Mouse (Mus musculus) liver, embryonic 13.5 days (tissue): ENCODE data around the gene Cerk. TPM values are rescaled to one million over a fixed set of nuclear protein-coding genes. Genes with fewer than 3 reads are reported as not detected.
"Not testable (repeated sequence)": the region's sequence is repeated elsewhere in the genome, so short reads cannot be mapped to it uniquely, and the experiment has no call there.

Experiments
- ATAC-seq: fragments of 200-750 bp; cut with Nextera tagmentation; 2 replicates; pipeline ENCODE4 v1.8.0; 2017; ENCODE audit warnings: low read depth, mild to moderate bottlenecking, moderate number of reproducible peaks, moderate library complexity
- DNase-seq: peaks from one replicate; pipeline ENCODE4 v3.0.0; 2022
- H3K27ac ChIP-seq: fragments of 300-500 bp; sonication (generic); 2 replicates; pipeline ENCODE4 v1.5.1; 2015; ENCODE audit warnings: moderate library complexity, mild to moderate bottlenecking, inconsistent platforms
- H3K27me3 ChIP-seq: fragments of 300-500 bp; sonication (generic); 2 replicates; pipeline ENCODE4 v1.6.1; 2015; ENCODE audit warnings: mild to moderate bottlenecking, inconsistent platforms
- H3K36me3 ChIP-seq: fragments of 300-500 bp; sonication (generic); 2 replicates; pipeline ENCODE4 v1.6.1; 2015; ENCODE audit warnings: mild to moderate bottlenecking, inconsistent platforms
- H3K4me1 ChIP-seq: fragments of 300-500 bp; sonication (generic); replicated peaks from 2 replicates; pipeline ENCODE4 v1.6.1; 2015; ENCODE audit warnings: inconsistent platforms
- H3K4me2 ChIP-seq: fragments of 300-500 bp; sonication (generic); 2 replicates; pipeline ENCODE4 v1.6.1; 2015; ENCODE audit warnings: inconsistent platforms, mild to moderate bottlenecking, moderate library complexity
- H3K4me3 ChIP-seq: fragments of 300-500 bp; sonication (generic); replicated peaks from 2 replicates; pipeline ENCODE4 v1.5.1; 2015; ENCODE audit warnings: mild to moderate bottlenecking, inconsistent platforms
- H3K9ac ChIP-seq: fragments of 300-500 bp; sonication (generic); 2 replicates; pipeline ENCODE4 v1.6.1; 2015; ENCODE audit warnings: mild to moderate bottlenecking, inconsistent platforms
- H3K9me3 ChIP-seq: fragments of 300-500 bp; sonication (generic); replicated peaks from 2 replicates; pipeline ENCODE4 v1.6.1; 2016; ENCODE audit warnings: inconsistent platforms
- WGBS: fragments of 180-500 bp; shearing (Covaris S2); methylation state at CpG from one replicate; pipeline ENCODE4 v1.1.7; 2015; ENCODE audit not compliant: insufficient replicate concordance; 5-methylcytosine and 5-hydroxymethylcytosine counted together
- polyA plus RNA-seq: library from polyadenylated mRNA; unstranded; fragments of >200 nt; fragmentation: Nextera tagmentation; extraction: Ambion mirVana; gene quantifications from 2 replicates; pipeline ENCODE4 v1.2.1, GENCODE M21; 2015

Cerk gene
- polyA plus RNA-seq, 1 experiment from 2014 or later: 3.2 TPM

DNA sequence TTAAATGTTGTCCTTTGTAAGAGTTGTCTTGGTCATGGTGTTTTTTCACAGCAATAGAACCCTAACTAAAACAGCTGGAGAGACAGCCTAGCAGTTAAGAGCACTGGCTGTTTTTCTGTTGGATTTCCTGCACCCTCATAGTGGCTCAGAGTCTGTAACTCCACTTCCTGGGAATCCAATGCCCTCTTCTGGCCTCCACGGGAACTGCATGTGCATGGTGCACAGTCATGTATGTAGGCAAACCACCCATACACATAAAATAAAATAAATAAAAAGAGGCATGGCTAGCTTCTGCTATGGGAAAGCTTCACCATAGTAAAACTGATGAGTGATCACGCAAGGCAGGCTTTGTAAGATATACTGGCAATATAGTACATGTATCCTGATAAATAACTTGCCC lies 19.4 kb upstream of the Cerk start:
- no peak overlapping the region for H3K27ac ChIP-seq
- no peak for ATAC-seq
- no peaks in the 10 kb centered on the region for H3K9me3 ChIP-seq
- no peaks in the 10 kb centered on the region for H3K36me3 ChIP-seq
- no peak overlapping the region for H3K4me3 ChIP-seq
- H3K9ac ChIP-seq: no peak overlapping the region
- 46% methylated on average over 2 of the region's 2 CpGs for WGBS
- H3K4me2 ChIP-seq: no peak overlapping the region
- no peaks in the 10 kb centered on the region for H3K27me3 ChIP-seq
- DNase-seq: peak; percentile 57
- H3K4me1 ChIP-seq: peaks cover 50% of the 10 kb centered on the region

DNA sequence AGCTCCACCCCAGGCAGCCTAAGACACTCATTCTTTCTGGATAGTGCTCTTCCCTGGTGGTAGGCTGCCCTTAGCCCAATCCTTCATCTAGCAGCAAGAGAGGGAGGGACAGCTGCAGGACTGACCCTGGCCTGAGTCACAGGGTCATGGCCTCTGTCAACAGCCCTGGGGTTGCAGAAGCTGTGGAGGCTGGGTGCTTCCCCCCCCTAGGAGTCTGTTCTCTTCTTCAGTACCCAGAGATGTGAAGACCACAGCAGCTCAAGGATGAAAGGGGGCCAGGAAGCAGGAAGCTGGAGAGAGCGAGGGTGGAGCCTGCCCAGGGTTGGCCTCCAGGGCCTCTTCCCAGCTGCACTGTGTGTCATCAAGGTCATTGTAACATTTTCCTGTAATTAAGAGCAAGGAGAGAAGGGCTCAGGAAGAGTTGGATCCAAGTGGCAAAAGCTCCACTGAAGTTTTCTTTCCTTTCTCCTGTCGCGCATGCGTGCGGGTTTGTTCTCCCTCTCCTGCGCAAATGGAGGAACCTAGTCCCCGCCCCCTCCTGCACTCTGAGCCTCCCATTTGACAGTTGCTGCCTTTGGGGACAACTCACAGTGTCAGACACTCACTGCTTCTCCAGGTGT lies 18.1 kb upstream of the Cerk start:
- DNase-seq (peak; percentile 54), ATAC-seq (peak; percentile 35; the same call in 1 of the 2 replicates)
- Histone ChIP-seq H3K27ac (peak overlapping the region; percentile 10; the same call in 1 of the 2 replicates), H3K9ac (peak overlapping the region; percentile 22; the same call in 1 of the 2 replicates), H3K4me3 (peak overlapping the region; percentile 25; the same call in 1 of the 2 replicates), H3K27me3 (no peaks in the 10 kb centered on the region), H3K4me1 (peaks cover 45% of the 10 kb centered on the region), H3K36me3 (no peaks in the 10 kb centered on the region), H3K4me2 (peak overlapping the region; percentile 45), H3K9me3 (no peaks in the 10 kb centered on the region)
- WGBS: 24% methylated on average over 7 of the region's 7 CpGs

- peak overlapping the region; percentile 67 for H3K27ac ChIP-seq
Measured at GRCm38 (mm10) chr15:86203292-86203793, 17.4 kb upstream of the Cerk start.

DNA sequence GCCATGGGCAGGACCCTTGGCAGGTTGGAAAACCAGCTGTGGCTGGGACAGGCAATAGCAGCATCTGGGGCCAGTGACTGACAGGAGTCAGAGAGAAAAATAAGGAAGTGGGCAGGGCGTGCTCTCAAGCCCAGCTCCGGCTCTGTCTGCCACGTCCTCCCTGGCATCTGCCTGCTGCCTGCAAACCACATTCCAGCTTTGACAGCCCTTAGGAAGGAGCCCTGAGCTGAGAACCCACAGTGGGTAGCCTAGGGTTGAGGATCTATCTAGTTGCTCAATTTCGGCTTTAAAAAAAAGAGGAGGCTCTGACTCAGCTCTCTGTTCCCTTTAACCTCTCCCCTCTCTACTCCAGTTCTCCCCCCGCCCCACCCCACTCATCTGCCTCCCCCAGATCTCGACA lies 16.7 kb upstream of the Cerk start:
- Histone ChIP-seq H3K4me3 (no peak overlapping the region), H3K9ac (no peak overlapping the region), H3K27me3 (no peaks in the 10 kb centered on the region), H3K36me3 (no peaks in the 10 kb centered on the region), H3K4me2 (no peak overlapping the region), H3K9me3 (no peaks in the 10 kb centered on the region), H3K27ac (peak overlapping the region; percentile 67; the same call in 1 of the 2 replicates), H3K4me1 (peaks cover 41% of the 10 kb centered on the region)
- WGBS: 7% methylated on average over 6 of the region's 6 CpGs
- ATAC-seq (peak; percentile 16; the same call in 1 of the 2 replicates), DNase-seq (no peak)

More at GRCm38 (mm10) chr15:86203292-86203793, 17.4 kb upstream of the Cerk start:
- Histone ChIP-seq H3K36me3 (no peaks in the 10 kb centered on the region), H3K4me2 (no peak overlapping the region), H3K4me3 (no peak overlapping the region), H3K27me3 (no peaks in the 10 kb centered on the region), H3K4me1 (peaks cover 41% of the 10 kb centered on the region), H3K9ac (no peak overlapping the region), H3K9me3 (no peaks in the 10 kb centered on the region)
- DNase-seq: no peak
- no peak for ATAC-seq
- 55% methylated on average over 7 of the region's 7 CpGs for WGBS

DNA sequence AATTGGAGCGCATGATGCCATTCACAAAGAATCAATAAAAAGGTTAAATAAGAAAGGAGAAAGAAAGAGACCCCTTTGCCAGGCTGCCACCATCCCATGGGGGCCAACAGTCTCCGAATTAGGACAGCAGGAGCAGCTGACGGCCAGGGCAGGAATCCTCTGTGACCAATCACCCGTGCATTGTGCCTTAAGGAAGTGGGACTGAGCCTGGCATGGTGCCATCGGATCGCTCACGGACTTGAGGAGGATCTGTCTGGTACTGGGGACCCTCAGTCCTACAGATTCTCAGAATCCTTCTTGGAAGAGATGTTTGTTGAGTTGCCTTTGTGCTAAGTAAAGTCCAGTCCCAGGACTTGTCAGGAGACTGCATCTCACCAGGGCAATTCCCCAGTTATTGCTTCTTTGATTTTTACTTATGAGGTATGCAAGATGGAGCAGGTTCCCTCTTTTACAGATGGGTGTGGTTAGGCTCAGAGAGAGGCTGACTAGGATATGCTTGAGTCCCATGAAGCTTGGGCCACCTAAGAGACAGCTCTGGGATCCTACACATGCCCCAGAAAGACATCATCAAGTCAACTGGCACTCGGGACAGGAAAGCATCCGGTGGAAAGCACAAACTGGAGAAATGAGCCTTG lies 15.9 kb upstream of the Cerk start:
- no peak overlapping the region for H3K4me3 ChIP-seq
- DNase-seq: no peak
- peak overlapping the region; percentile 67; the same call in 1 of the 2 replicates for H3K27ac ChIP-seq
- no peaks in the 10 kb centered on the region for H3K9me3 ChIP-seq
- no peak overlapping the region for H3K9ac ChIP-seq
- WGBS: 71% methylated on average over 9 of the region's 9 CpGs
- ATAC-seq: no peak
- no peaks in the 10 kb centered on the region for H3K36me3 ChIP-seq
- H3K27me3 ChIP-seq: no peaks in the 10 kb centered on the region
- peaks cover 41% of the 10 kb centered on the region for H3K4me1 ChIP-seq
- H3K4me2 ChIP-seq: no peak overlapping the region

GRCm38 (mm10) chr15:86201095-86201494 lies 15.2 kb upstream of the Cerk start:
- ATAC-seq (no peak), DNase-seq (no peak)
- no peak overlapping the region for H3K4me2 ChIP-seq
- no peaks in the 10 kb centered on the region for H3K36me3 ChIP-seq
- H3K9ac ChIP-seq: no peak overlapping the region
- 32% methylated on average over 4 of the region's 4 CpGs for WGBS
- H3K4me1 ChIP-seq: peaks cover 38% of the 10 kb centered on the region
- H3K27ac ChIP-seq: peak overlapping the region; percentile 43; the same call in 1 of the 2 replicates
- H3K27me3 ChIP-seq: no peaks in the 10 kb centered on the region
- H3K9me3 ChIP-seq: no peaks in the 10 kb centered on the region
- no peak overlapping the region for H3K4me3 ChIP-seq

GRCm38 (mm10) chr15:86200169-86200568 lies 14.2 kb upstream of the Cerk start:
- H3K36me3 ChIP-seq: no peaks in the 10 kb centered on the region
- ATAC-seq (no peak), DNase-seq (no peak)
- H3K9ac ChIP-seq: no peak overlapping the region
- H3K9me3 ChIP-seq: no peaks in the 10 kb centered on the region
- no peak overlapping the region for H3K27ac ChIP-seq
- WGBS: 52% methylated on average over 4 of the region's 4 CpGs
- no peak overlapping the region for H3K4me3 ChIP-seq
- H3K27me3 ChIP-seq: no peaks in the 10 kb centered on the region
- H3K4me1 ChIP-seq: peaks cover 35% of the 10 kb centered on the region
- H3K4me2 ChIP-seq: no peak overlapping the region

GRCm38 (mm10) chr15:86199482-86199881 lies 13.5 kb upstream of the Cerk start:
- Histone ChIP-seq H3K9me3 (no peaks in the 10 kb centered on the region), H3K36me3 (no peaks in the 10 kb centered on the region), H3K4me2 (no peak overlapping the region), H3K4me3 (no peak overlapping the region), H3K9ac (no peak overlapping the region), H3K27ac (no peak overlapping the region), H3K27me3 (no peaks in the 10 kb centered on the region), H3K4me1 (peaks cover 30% of the 10 kb centered on the region)
- DNase-seq (no peak), ATAC-seq (no peak)
- WGBS: 50% methylated on average over 4 of the region's 4 CpGs

- ATAC-seq (no peak), DNase-seq (no peak)
- H3K9ac ChIP-seq: no peak overlapping the region
- no peak overlapping the region for H3K4me3 ChIP-seq
- no peaks in the 10 kb centered on the region for H3K36me3 ChIP-seq
- no peaks in the 10 kb centered on the region for H3K27me3 ChIP-seq
- 69% methylated on average over 5 of the region's 5 CpGs for WGBS
- no peak overlapping the region for H3K27ac ChIP-seq
- peaks cover 26% of the 10 kb centered on the region for H3K4me1 ChIP-seq
- H3K4me2 ChIP-seq: no peak overlapping the region
- no peaks in the 10 kb centered on the region for H3K9me3 ChIP-seq
Measured at GRCm38 (mm10) chr15:86199052-86199451, 13.1 kb upstream of the Cerk start.

GRCm38 (mm10) chr15:86194676-86195453 lies 8.9 kb upstream of the Cerk start:
- peak; percentile 99 for ATAC-seq
- not testable (repeated sequence) for H3K9ac ChIP-seq, H3K27me3 ChIP-seq, DNase-seq, H3K4me3 ChIP-seq, H3K27ac ChIP-seq, H3K4me2 ChIP-seq, H3K4me1 ChIP-seq, H3K36me3 ChIP-seq, H3K9me3 ChIP-seq
- 69% methylated on average over 55 of the region's 55 CpGs for WGBS

GRCm38 (mm10) chr15:86191933-86192332 lies 6.0 kb upstream of the Cerk start:
- no peak overlapping the region for H3K27ac ChIP-seq
- H3K4me1 ChIP-seq: peaks cover 6% of the 10 kb centered on the region; the same call in 1 of the 2 replicates
- no peaks in the 10 kb centered on the region for H3K36me3 ChIP-seq
- 57% methylated on average over 3 of the region's 3 CpGs for WGBS
- no peak overlapping the region for H3K4me2 ChIP-seq
- H3K9me3 ChIP-seq: no peaks in the 10 kb centered on the region
- ATAC-seq (no peak), DNase-seq (no peak)
- no peak overlapping the region for H3K9ac ChIP-seq
- H3K27me3 ChIP-seq: peaks cover under 1% of the 10 kb centered on the region; the same call in 1 of the 2 replicates
- no peak overlapping the region for H3K4me3 ChIP-seq
